Mouse (Mus musculus): ENCODE results near the gene Gpx4. TPM values are rescaled to one million over a fixed set of nuclear protein-coding genes. Genes with fewer than 3 reads are reported as not detected.
A peak's percentile ranks its signal among the peaks of the same experiment; 100 is the strongest.

Gpx4 gene
- polyA plus RNA-seq, 1 experiment from 2014 or later: 508 TPM

- 84% methylated on average over 5 of the region's 5 CpGs for WGBS
These were observed 8.4 kb downstream of the Gpx4 start for GRCm38 (mm10) chr10:80055364-80055763.

GRCm38 (mm10) chr10:80055891-80056290 is 8.9 kb downstream of the Gpx4 start:
- Histone ChIP-seq H3K27me3 (ENCODE audit: control insufficient read depth, insufficient read depth, low read length) (no peaks in the 10 kb centered on the region), H3K4me1 (ENCODE audit: control insufficient read depth, insufficient read depth, low read length) (peaks cover 13% of the 10 kb centered on the region; the same call in 1 of the 2 replicates), H3K4me3 (replicated peaks; ENCODE audit: low read depth, low read length) (no peak overlapping the region), H3K9ac (replicated peaks; ENCODE audit: low read length) (no peak overlapping the region), H3K27ac (replicated peaks; ENCODE audit: low read depth, low read length) (no peak overlapping the region), H3K9me3 (ENCODE audit: control insufficient read depth, low read length) (no peaks in the 10 kb centered on the region), H3K36me3 (ENCODE audit: control insufficient read depth, insufficient read depth, low read length) (peaks cover 54% of the 10 kb centered on the region), H3K4me2 (ENCODE audit: low read length) (no peak overlapping the region)
- DNase-seq (no peak), ATAC-seq (ENCODE audit: low FRiP score, low TSS enrichment) (no peak)
- WGBS: 93% methylated on average over 9 of the region's 10 CpGs

More at GRCm38 (mm10) chr10:80055364-80055763, 8.4 kb downstream of the Gpx4 start:
- H3K27me3 ChIP-seq (ENCODE audit: control insufficient read depth, insufficient read depth, low read length): no peaks in the 10 kb centered on the region
- H3K4me2 ChIP-seq (ENCODE audit: low read length): peak overlapping the region; percentile 83
- DNase-seq (no peak), ATAC-seq (ENCODE audit: low FRiP score, low TSS enrichment) (no peak)
- peak overlapping the region; percentile 83 for H3K4me3 ChIP-seq (replicated peaks; ENCODE audit: low read depth, low read length)
- peaks cover 13% of the 10 kb centered on the region; the same call in 1 of the 2 replicates for H3K4me1 ChIP-seq (ENCODE audit: control insufficient read depth, insufficient read depth, low read length)
- H3K36me3 ChIP-seq (ENCODE audit: control insufficient read depth, insufficient read depth, low read length): peaks cover 49% of the 10 kb centered on the region
- H3K9me3 ChIP-seq (ENCODE audit: control insufficient read depth, low read length): no peaks in the 10 kb centered on the region
- no peak overlapping the region for H3K27ac ChIP-seq (replicated peaks; ENCODE audit: low read depth, low read length)
- H3K9ac ChIP-seq (replicated peaks; ENCODE audit: low read length): peak overlapping the region; percentile 96; the same call in 1 of the 2 replicates

GRCm38 (mm10) chr10:80056506-80056905 is 9.5 kb downstream of the Gpx4 start:
- H3K4me2 ChIP-seq (ENCODE audit: low read length): no peak overlapping the region
- peaks cover 13% of the 10 kb centered on the region; the same call in 1 of the 2 replicates for H3K4me1 ChIP-seq (ENCODE audit: control insufficient read depth, insufficient read depth, low read length)
- H3K27me3 ChIP-seq (ENCODE audit: control insufficient read depth, insufficient read depth, low read length): no peaks in the 10 kb centered on the region
- H3K9ac ChIP-seq (replicated peaks; ENCODE audit: low read length): no peak overlapping the region
- no peak overlapping the region for H3K27ac ChIP-seq (replicated peaks; ENCODE audit: low read depth, low read length)
- peaks cover 60% of the 10 kb centered on the region for H3K36me3 ChIP-seq (ENCODE audit: control insufficient read depth, insufficient read depth, low read length)
- no peaks in the 10 kb centered on the region for H3K9me3 ChIP-seq (ENCODE audit: control insufficient read depth, low read length)
- no peak for DNase-seq
- ATAC-seq (ENCODE audit: low FRiP score, low TSS enrichment): no peak
- no peak overlapping the region for H3K4me3 ChIP-seq (replicated peaks; ENCODE audit: low read depth, low read length)
- WGBS: 89% methylated on average over 4 of the region's 4 CpGs

GRCm38 (mm10) chr10:80056976-80057682 is 10.2 kb downstream of the Gpx4 start:
- Histone ChIP-seq H3K27me3 (ENCODE audit: control insufficient read depth, insufficient read depth, low read length) (no peaks in the 10 kb centered on the region), H3K27ac (replicated peaks; ENCODE audit: low read depth, low read length) (no peak overlapping the region), H3K9ac (replicated peaks; ENCODE audit: low read length) (no peak overlapping the region), H3K9me3 (ENCODE audit: control insufficient read depth, low read length) (no peaks in the 10 kb centered on the region), H3K4me3 (replicated peaks; ENCODE audit: low read depth, low read length) (no peak overlapping the region), H3K4me2 (ENCODE audit: low read length) (no peak overlapping the region), H3K36me3 (ENCODE audit: control insufficient read depth, insufficient read depth, low read length) (peaks cover 66% of the 10 kb centered on the region), H3K4me1 (ENCODE audit: control insufficient read depth, insufficient read depth, low read length) (peaks cover 10% of the 10 kb centered on the region; the same call in 1 of the 2 replicates)
- DNase-seq: no peak
- no peak for ATAC-seq (ENCODE audit: low FRiP score, low TSS enrichment)
- WGBS: 89% methylated on average over 27 of the region's 27 CpGs

GRCm38 (mm10) chr10:80057683-80058326 is 10.8 kb downstream of the Gpx4 start:
- WGBS: 79% methylated on average over 30 of the region's 30 CpGs
- Histone ChIP-seq H3K27me3 (ENCODE audit: control insufficient read depth, insufficient read depth, low read length) (no peaks in the 10 kb centered on the region), H3K9me3 (ENCODE audit: control insufficient read depth, low read length) (no peaks in the 10 kb centered on the region), H3K27ac (replicated peaks; ENCODE audit: low read depth, low read length) (no peak overlapping the region), H3K36me3 (ENCODE audit: control insufficient read depth, insufficient read depth, low read length) (peaks cover 73% of the 10 kb centered on the region), H3K9ac (replicated peaks; ENCODE audit: low read length) (no peak overlapping the region), H3K4me2 (ENCODE audit: low read length) (no peak overlapping the region), H3K4me3 (replicated peaks; ENCODE audit: low read depth, low read length) (no peak overlapping the region), H3K4me1 (ENCODE audit: control insufficient read depth, insufficient read depth, low read length) (peaks cover 10% of the 10 kb centered on the region; the same call in 1 of the 2 replicates)
- DNase-seq: no peak
- no peak for ATAC-seq (ENCODE audit: low FRiP score, low TSS enrichment)

- Histone ChIP-seq H3K9ac (replicated peaks; ENCODE audit: low read length) (no peak overlapping the region), H3K27ac (replicated peaks; ENCODE audit: low read depth, low read length) (peak overlapping the region; percentile 55; the same call in 1 of the 2 replicates), H3K4me2 (ENCODE audit: low read length) (no peak overlapping the region), H3K36me3 (ENCODE audit: control insufficient read depth, insufficient read depth, low read length) (peaks cover 69% of the 10 kb centered on the region), H3K4me3 (replicated peaks; ENCODE audit: low read depth, low read length) (no peak overlapping the region), H3K9me3 (ENCODE audit: control insufficient read depth, low read length) (no peaks in the 10 kb centered on the region), H3K4me1 (ENCODE audit: control insufficient read depth, insufficient read depth, low read length) (no peaks in the 10 kb centered on the region), H3K27me3 (ENCODE audit: control insufficient read depth, insufficient read depth, low read length) (no peaks in the 10 kb centered on the region)
- DNase-seq: peak; percentile 23
- WGBS: 88% methylated on average over 5 of the region's 5 CpGs
- ATAC-seq (ENCODE audit: low FRiP score, low TSS enrichment): 0 out of 2 replicates have a peak, but pooled peaks have one; percentile 31
These were observed 16.1 kb downstream of the Gpx4 start for GRCm38 (mm10) chr10:80063104-80063503.

- Histone ChIP-seq H3K9ac (replicated peaks; ENCODE audit: low read length) (no peak overlapping the region), H3K36me3 (ENCODE audit: control insufficient read depth, insufficient read depth, low read length) (peaks cover 60% of the 10 kb centered on the region), H3K27me3 (ENCODE audit: control insufficient read depth, insufficient read depth, low read length) (no peaks in the 10 kb centered on the region), H3K4me3 (replicated peaks; ENCODE audit: low read depth, low read length) (no peak overlapping the region), H3K4me1 (ENCODE audit: control insufficient read depth, insufficient read depth, low read length) (no peaks in the 10 kb centered on the region), H3K9me3 (ENCODE audit: control insufficient read depth, low read length) (no peaks in the 10 kb centered on the region), H3K4me2 (ENCODE audit: low read length) (no peak overlapping the region), H3K27ac (replicated peaks; ENCODE audit: low read depth, low read length) (no peak overlapping the region)
- WGBS: 80% methylated on average over 23 of the region's 23 CpGs
- DNase-seq: no peak
- ATAC-seq (ENCODE audit: low FRiP score, low TSS enrichment): no peak
These were observed 17.1 kb downstream of the Gpx4 start for GRCm38 (mm10) chr10:80063877-80064650.

GRCm38 (mm10) chr10:80069251-80069650 is 22.3 kb downstream of the Gpx4 start:
- WGBS: 89% methylated on average over 6 of the region's 7 CpGs
- Histone ChIP-seq H3K36me3 (ENCODE audit: control insufficient read depth, insufficient read depth, low read length) (peaks cover 15% of the 10 kb centered on the region), H3K9me3 (ENCODE audit: control insufficient read depth, low read length) (no peaks in the 10 kb centered on the region), H3K27ac (replicated peaks; ENCODE audit: low read depth, low read length) (no peak overlapping the region), H3K9ac (replicated peaks; ENCODE audit: low read length) (no peak overlapping the region), H3K27me3 (ENCODE audit: control insufficient read depth, insufficient read depth, low read length) (no peaks in the 10 kb centered on the region), H3K4me1 (ENCODE audit: control insufficient read depth, insufficient read depth, low read length) (no peaks in the 10 kb centered on the region), H3K4me3 (replicated peaks; ENCODE audit: low read depth, low read length) (no peak overlapping the region), H3K4me2 (ENCODE audit: low read length) (no peak overlapping the region)
- no peak for DNase-seq
- no peak for ATAC-seq (ENCODE audit: low FRiP score, low TSS enrichment)

All from midbrain, embryonic 14.5 days (tissue).